ENCODE assay signal across 9 mouse cellular contexts in genomic region chr10:112059702-112060582, GRCm38 (mm10). TPM values are rescaled to one million over a fixed set of nuclear protein-coding genes. Genes with fewer than 3 reads are reported as not detected.
DNase-seq lines count a peak whose midpoint lies in the region; ATAC-seq and TF ChIP-seq lines count a peak whose summit lies in the region.
"Had no signal": no experiment of that assay in that cellular context is flagged by ENCODE, and none has a peak within 500 bp of the region (broad histone marks: within the 10 kb centered on the region; RNA-seq: fewer than 3 reads in every experiment).

Gene Glipr1l1 (plus strand): TSS chr10:112060189.

- peak; percentile 94 for ATAC-seq in hindbrain, embryonic 11.5 days (ENCODE audit: low FRiP score)
- peak; percentile 76 for ATAC-seq in lung, embryonic 16.5 days (ENCODE audit: low read depth)

- no peak within 1 kb of the TSS for H3K4me3 ChIP-seq in ES-E14 (ENCODE audit: insufficient read depth in 1 of 2, low read depth in 1 of 2, low read length in 2 of 2, poor library complexity in 1 of 2, severe bottlenecking in 1 of 2)
- no peak within 1 kb of the TSS for H3K4me3 ChIP-seq in hindbrain, embryonic 11.5 days (ENCODE audit: low read depth, low read length)
- no peak within 1 kb of the TSS for H3K4me3 ChIP-seq in lung, embryonic 16.5 days (ENCODE audit: low read length)

- H3K4me2 ChIP-seq in hindbrain, embryonic 11.5 days (replicated peaks; ENCODE audit: low read depth, low read length) = no peak within 1 kb of the TSS
- H3K4me2 ChIP-seq in lung, embryonic 16.5 days (ENCODE audit: low read depth, low read length) = no peak within 1 kb of the TSS

- H3K27me3 ChIP-seq in hindbrain, embryonic 11.5 days (ENCODE audit: control insufficient read depth, insufficient read depth, low read length) = no peaks in the 10 kb centered on the region
- H3K27me3 ChIP-seq in lung, embryonic 16.5 days (ENCODE audit: control insufficient read depth, insufficient read depth, low read depth, low read length) = no peaks in the 10 kb centered on the region

- H3K9me3 ChIP-seq in ES-E14 (ENCODE audit: control insufficient read depth, insufficient read depth, low read depth, low read length) = no peaks in the 10 kb centered on the region
- H3K9me3 ChIP-seq in hindbrain, embryonic 11.5 days (ENCODE audit: control insufficient read depth, low read length) = no peaks in the 10 kb centered on the region
- H3K9me3 ChIP-seq in lung, embryonic 16.5 days (ENCODE audit: control insufficient read depth, low read length) = no peaks in the 10 kb centered on the region

- no peaks in the 10 kb centered on the region for H3K4me1 ChIP-seq in ES-E14 (ENCODE audit: control insufficient read depth in 2 of 2, insufficient read depth in 2 of 2, low read length in 2 of 2, poor library complexity in 1 of 2)
- no peaks in the 10 kb centered on the region for H3K4me1 ChIP-seq in hindbrain, embryonic 11.5 days (replicated peaks; ENCODE audit: control insufficient read depth, insufficient read depth, low read length)
- H3K4me1 ChIP-seq in lung, embryonic 16.5 days (replicated peaks; ENCODE audit: control insufficient read depth, insufficient read depth, low read length) = no peaks in the 10 kb centered on the region

- no peak within 1 kb of the TSS for H3K27ac ChIP-seq in ES-E14 (ENCODE audit: insufficient read depth, low read depth, low read length, poor library complexity, severe bottlenecking)
- no peak within 1 kb of the TSS for H3K27ac ChIP-seq in hindbrain, embryonic 11.5 days (ENCODE audit: low read depth, low read length)
- H3K27ac ChIP-seq in lung, embryonic 16.5 days (ENCODE audit: low read length) = no peak within 1 kb of the TSS
- H3K27ac ChIP-seq: macrophage had no signal

- 36% methylated on average over 14 of the region's 14 CpGs for WGBS in hindbrain, embryonic 11.5 days
- WGBS in lung, embryonic 16.5 days = 48% methylated on average over 14 of the region's 14 CpGs

- peak; percentile 63 for DNase-seq in ES-E14 (ENCODE audit: low read depth, low spot score)
- peak; percentile 45 for DNase-seq in adrenal gland, adult 8-10 months
- peak; percentile 54 for DNase-seq in embryo, embryonic 9.5 days (ENCODE audit: extremely low spot score)
- DNase-seq in hindbrain, embryonic 11.5 days (ENCODE audit: low spot score) = peak; percentile 80
- DNase-seq in layer of hippocampus, adult 9-10 months (ENCODE audit: low spot score) = peak; percentile 73
- DNase-seq in retina, adult 2 months (ENCODE audit: low read depth, low spot score) = peak; percentile 28
- no peak for DNase-seq in spleen, postnatal 4 days (ENCODE audit: low spot score in 2 of 2)

- no peak within 1 kb of the TSS for H3K9ac ChIP-seq in ES-E14 (ENCODE audit: insufficient read depth, low read depth, low read length, poor library complexity, severe bottlenecking)
- no peak within 1 kb of the TSS for H3K9ac ChIP-seq in hindbrain, embryonic 11.5 days (ENCODE audit: low read depth, low read length)
- no peak within 1 kb of the TSS for H3K9ac ChIP-seq in lung, embryonic 16.5 days (ENCODE audit: low read length)

- in situ Hi-C loops in ES-E14 (cut with MboI; ENCODE audit: low sequenced_read_pairs in 2 of 2, unreplicated experiment in 2 of 2) = no loop called here

- no peaks in the 10 kb centered on the region for H3K36me3 ChIP-seq in ES-E14 (ENCODE audit: control insufficient read depth, insufficient read depth, low read length, poor library complexity, severe bottlenecking)
- no peaks in the 10 kb centered on the region for H3K36me3 ChIP-seq in hindbrain, embryonic 11.5 days (ENCODE audit: control insufficient read depth, insufficient read depth, low read length)
- no peaks in the 10 kb centered on the region for H3K36me3 ChIP-seq in lung, embryonic 16.5 days (ENCODE audit: control insufficient read depth, insufficient read depth, low read length)

TF ChIP-seq in ES-E14, 5 proteins besides CTCF, POLR2A, EP300 and RAD21:
- TF ChIP-seq MAFK (IDR thresholded peaks at IDR 0.05; ENCODE audit: insufficient read depth, low read depth, low read length) (no peak), ZC3H11A (IDR thresholded peaks at IDR 0.05; ENCODE audit: borderline replicate concordance, low read depth, low read length) (peak; percentile 54; the same call in 1 of the 2 replicates)
TF ChIP-seq in ES-E14: peak in this region for 1.

RNA-seq across cellular contexts. Expression of gene Glipr1l1, which starts in this region (rescaled TPM):
- not detected in 2 replicates for total RNA-seq in ES-E14 (2012; rRNA removed)
- total RNA-seq in adrenal gland, adult 8-10 months (2022) = not detected
- polyA plus RNA-seq in hindbrain, embryonic 11.5 days (2014; fragmentation: Nextera tagmentation; extraction: Ambion mirVana) = 0.28 TPM in 1 of 2 replicates, not detected in the other
- polyA plus RNA-seq in lung, embryonic 16.5 days (2015; fragmentation: Nextera tagmentation; extraction: Ambion mirVana) = not detected in 2 replicates
- polyA plus RNA-seq: macrophage had no signal

Comparison
In these comparisons a context has a peak if more than half of its experiments do, and no peak if none do; other contexts are left out.
1. Peak in DNase-seq in ES-E14; RNA of the gene not detected or under 1 TPM.
2. Peak in DNase-seq in adrenal gland, adult 8-10 months; RNA of the gene not detected or under 1 TPM.
3. Peak in DNase-seq and ATAC-seq in hindbrain, embryonic 11.5 days; RNA of the gene not detected or under 1 TPM.
4. Peak in ATAC-seq in lung, embryonic 16.5 days; RNA of the gene not detected or under 1 TPM.
5. DNase-seq: peak in embryo, embryonic 9.5 days (single experiment), layer of hippocampus, adult 9-10 months (single experiment) and retina, adult 2 months (single experiment); none in spleen, postnatal 4 days (0 of 2).